Mouse (Mus musculus) neural tube, embryonic 15.5 days (tissue): ENCODE data around the gene Elf5. TPM values are rescaled to one million over a fixed set of nuclear protein-coding genes. Genes with fewer than 3 reads are reported as not detected.

Source experiments
- ATAC-seq: fragments of 200-750 bp; cut with Nextera tagmentation; 2 replicates; pipeline ENCODE4 v1.8.0; 2017; ENCODE audit warnings: mild to moderate bottlenecking, moderate TSS enrichment, moderate library complexity; ENCODE audit not compliant: low FRiP score
- H3K27ac ChIP-seq: fragments of 300-500 bp; sonication (generic); replicated peaks from 2 replicates; pipeline ENCODE4 v1.5.1; 2015; ENCODE audit warnings: mild to moderate bottlenecking, inconsistent platforms
- H3K27me3 ChIP-seq: fragments of 300-500 bp; sonication (generic); replicated peaks from 2 replicates; pipeline ENCODE4 v1.6.1; 2015; ENCODE audit warnings: inconsistent platforms
- H3K36me3 ChIP-seq: fragments of 300-500 bp; sonication (generic); 2 replicates; pipeline ENCODE4 v1.6.1; 2015; ENCODE audit warnings: inconsistent platforms
- H3K4me1 ChIP-seq: fragments of 300-500 bp; sonication (generic); 2 replicates; pipeline ENCODE4 v1.6.1; 2015; ENCODE audit warnings: inconsistent platforms
- H3K4me2 ChIP-seq: fragments of 300-500 bp; sonication (generic); 2 replicates; pipeline ENCODE4 v1.6.1; 2015; ENCODE audit warnings: inconsistent platforms, mild to moderate bottlenecking, moderate library complexity
- H3K4me3 ChIP-seq: fragments of 300-500 bp; sonication (generic); replicated peaks from 2 replicates; pipeline ENCODE4 v1.5.1; 2015; ENCODE audit warnings: mild to moderate bottlenecking, inconsistent platforms
- H3K9ac ChIP-seq: fragments of 300-500 bp; sonication (generic); replicated peaks from 2 replicates; pipeline ENCODE4 v1.6.1; 2015; ENCODE audit warnings: mild to moderate bottlenecking, inconsistent platforms
- H3K9me3 ChIP-seq: fragments of 300-500 bp; sonication (generic); replicated peaks from 2 replicates; pipeline ENCODE4 v1.6.1; 2016; ENCODE audit warnings: inconsistent platforms
- WGBS: fragments of 180-500 bp; shearing (Covaris S2); methylation state at CpG from one replicate; pipeline ENCODE4 v1.1.7; 2015; ENCODE audit warnings: mixed read lengths; 5-methylcytosine and 5-hydroxymethylcytosine counted together
- polyA plus RNA-seq: library from polyadenylated mRNA; unstranded; fragments of >200 nt; fragmentation: Nextera tagmentation; extraction: Ambion mirVana; gene quantifications from 2 replicates; pipeline ENCODE4 v1.2.1, GENCODE M21; 2015

Gene Elf5
- polyA plus RNA-seq, 1 experiment from 2014 or later = not detected

DNA sequence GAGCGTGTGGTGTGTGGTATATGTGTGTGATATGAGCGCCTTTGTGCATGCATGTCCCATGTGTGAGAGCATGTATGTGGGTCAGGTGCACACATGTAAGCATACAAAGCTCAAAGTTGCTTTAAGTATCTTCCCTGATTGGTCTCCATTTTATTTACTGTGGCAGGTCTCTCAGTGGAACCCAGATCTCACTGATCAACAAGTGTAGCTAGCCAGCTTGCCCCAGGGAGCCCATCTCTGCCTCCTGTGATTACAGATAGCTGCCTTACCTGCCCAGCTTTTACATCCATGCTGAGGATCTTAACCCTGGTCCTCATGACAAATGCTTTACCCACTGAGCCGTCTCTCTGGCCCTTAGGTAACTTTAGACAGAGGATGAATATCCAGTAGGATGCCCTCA, 66.8 kb downstream of the Elf5 start:
- no peak overlapping the region for H3K27ac ChIP-seq

DNA sequence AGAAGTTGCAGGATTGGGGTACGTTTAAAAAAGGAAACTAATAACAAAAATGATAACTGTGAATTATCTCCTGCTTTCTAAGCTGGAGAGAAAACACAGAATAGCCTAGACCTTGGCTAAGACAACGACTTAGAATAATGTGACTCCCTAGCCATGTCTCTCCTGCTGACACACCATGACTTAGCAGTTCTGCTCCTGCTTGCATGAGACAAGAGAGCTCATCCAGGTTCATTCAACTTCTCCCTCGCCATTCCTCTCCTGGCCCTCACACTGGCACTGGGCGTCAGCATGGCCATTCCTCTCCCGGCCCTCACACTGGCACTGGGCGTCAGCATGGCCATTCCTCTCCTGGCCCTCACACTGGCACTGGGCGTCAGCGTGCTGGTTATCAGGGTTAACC, 68.8 kb downstream of the Elf5 start:
- no peak overlapping the region for H3K9ac ChIP-seq
- ATAC-seq = no peak
- no peak overlapping the region for H3K27ac ChIP-seq
- no peak overlapping the region for H3K4me3 ChIP-seq
- WGBS = 92% methylated on average over 8 of the region's 8 CpGs
- no peak overlapping the region for H3K4me2 ChIP-seq
- no peaks in the 10 kb centered on the region for H3K9me3 ChIP-seq
- no peaks in the 10 kb centered on the region for H3K27me3 ChIP-seq
- H3K36me3 ChIP-seq = peaks cover 6% of the 10 kb centered on the region; the same call in 1 of the 2 replicates
- peaks cover 20% of the 10 kb centered on the region for H3K4me1 ChIP-seq

More for the DNA sequence above, 66.8 kb downstream of the Elf5 start:
- Histone ChIP-seq H3K36me3 (peaks cover 21% of the 10 kb centered on the region), H3K4me2 (no peak overlapping the region), H3K4me1 (peaks cover 7% of the 10 kb centered on the region), H3K9ac (no peak overlapping the region), H3K4me3 (no peak overlapping the region), H3K9me3 (no peaks in the 10 kb centered on the region), H3K27me3 (no peaks in the 10 kb centered on the region)
- 95% methylated on average over 3 of the region's 3 CpGs for WGBS
- no peak for ATAC-seq

DNA sequence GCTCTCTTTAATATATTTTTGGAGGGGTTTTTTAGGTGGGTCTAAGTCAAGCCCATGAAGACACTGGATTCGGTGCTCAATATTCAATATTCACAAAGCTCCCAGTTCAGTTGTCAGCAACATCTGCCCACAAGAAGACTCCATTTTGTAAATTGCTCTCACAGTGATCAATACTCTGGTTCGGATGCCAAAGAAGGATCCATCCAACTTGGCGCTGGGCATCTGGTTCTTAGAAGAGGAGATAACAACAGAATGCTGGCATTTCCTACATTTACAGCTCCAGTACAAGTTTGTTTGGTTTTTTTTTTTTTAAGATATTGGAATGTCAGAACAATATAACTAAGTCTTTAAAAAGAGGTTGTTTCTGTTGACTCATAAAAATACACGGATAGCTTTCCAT, 69.4 kb downstream of the Elf5 start:
- no peaks in the 10 kb centered on the region for H3K36me3 ChIP-seq
- H3K9me3 ChIP-seq = no peaks in the 10 kb centered on the region
- ATAC-seq = no peak
- 94% methylated on average over 4 of the region's 4 CpGs for whole genome bisulfite sequencing
- peaks cover 23% of the 10 kb centered on the region for H3K4me1 ChIP-seq
- no peak overlapping the region for H3K4me3 ChIP-seq
- no peaks in the 10 kb centered on the region for H3K27me3 ChIP-seq
- H3K4me2 ChIP-seq = no peak overlapping the region
- H3K9ac ChIP-seq = no peak overlapping the region
- H3K27ac ChIP-seq = no peak overlapping the region

DNA sequence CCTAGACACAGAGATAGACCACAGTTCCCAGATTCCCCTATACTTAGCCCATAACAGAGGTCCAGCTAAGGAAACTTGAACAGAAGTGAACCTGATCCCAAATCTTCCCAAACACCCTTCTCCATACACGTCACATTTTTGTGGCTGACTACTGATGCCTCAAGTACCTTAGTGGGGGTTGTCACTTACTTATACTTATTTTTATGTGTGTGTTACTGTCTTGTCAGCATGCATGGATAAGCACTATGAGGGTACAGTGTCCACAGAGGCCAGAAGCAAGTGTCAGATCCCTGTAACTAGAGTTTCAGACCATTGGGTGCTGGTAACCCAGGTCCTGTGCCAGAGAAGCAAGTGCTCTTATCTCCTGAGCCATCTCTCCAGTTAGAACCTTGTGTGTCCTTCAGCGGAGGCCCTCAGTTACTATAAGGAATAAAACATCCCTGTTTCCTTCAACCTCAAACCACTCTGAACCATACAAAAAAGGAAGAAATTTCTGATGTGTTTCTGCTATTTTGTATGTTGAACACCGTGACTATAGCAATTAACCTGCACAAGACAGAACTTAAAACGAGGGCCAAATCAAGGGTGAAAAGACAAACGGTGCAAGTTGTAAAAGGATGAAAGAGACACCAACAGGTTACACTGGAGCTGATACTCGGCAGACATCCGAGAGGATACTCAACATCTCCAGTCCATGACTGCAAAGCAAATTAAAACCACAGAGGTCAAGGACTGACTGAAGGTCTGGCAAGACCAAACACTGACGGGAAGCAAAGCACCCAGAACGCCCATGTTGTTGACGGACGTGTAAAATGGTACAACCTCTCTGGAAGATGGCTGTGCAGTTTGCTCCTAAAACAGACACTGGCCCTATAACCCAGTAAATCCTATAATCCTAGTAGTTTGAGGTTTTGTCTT, 70.1 kb downstream of the Elf5 start:
- Histone ChIP-seq H3K36me3 (no peaks in the 10 kb centered on the region), H3K4me3 (no peak overlapping the region), H3K27me3 (no peaks in the 10 kb centered on the region), H3K4me2 (no peak overlapping the region), H3K4me1 (peaks cover 23% of the 10 kb centered on the region), H3K27ac (no peak overlapping the region), H3K9me3 (no peaks in the 10 kb centered on the region), H3K9ac (no peak overlapping the region)
- 86% methylated on average over 11 of the region's 11 CpGs for WGBS
- ATAC-seq = no peak

DNA sequence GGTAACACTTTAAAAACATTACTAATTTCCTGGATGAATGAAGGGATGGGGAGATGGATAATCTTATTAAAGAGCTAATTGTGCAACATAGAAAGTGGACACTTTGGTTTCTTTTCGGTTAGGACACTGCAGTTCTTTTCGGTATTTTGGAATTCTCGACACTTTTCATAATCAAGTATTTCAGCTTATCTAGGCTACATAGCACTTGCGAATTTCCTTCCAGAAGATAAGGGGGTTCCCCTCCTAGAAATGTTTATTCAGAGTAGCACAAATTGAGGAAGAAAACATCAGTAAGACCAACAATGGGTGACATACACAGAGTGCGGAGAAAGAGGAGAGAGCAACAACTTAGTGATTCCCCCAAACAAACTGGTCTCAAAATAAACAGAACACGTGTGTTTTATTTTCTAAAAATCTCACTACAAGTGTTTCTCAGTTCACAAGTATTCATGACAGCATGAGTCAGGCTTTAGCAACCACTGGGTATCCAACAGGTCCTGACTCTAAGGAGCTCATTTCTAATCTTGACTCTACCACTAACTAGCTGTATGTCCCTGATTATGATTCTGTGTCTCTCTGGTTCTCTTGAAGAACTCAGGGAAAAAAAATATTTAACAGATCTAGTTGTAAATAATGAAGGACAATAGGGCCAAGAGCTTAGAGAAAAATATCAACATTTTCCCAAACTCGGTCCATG, 71.9 kb downstream of the Elf5 start:
- Histone ChIP-seq H3K4me1 (peaks cover 23% of the 10 kb centered on the region), H3K36me3 (no peaks in the 10 kb centered on the region), H3K4me3 (peak overlapping the region; percentile 88), H3K4me2 (peak overlapping the region; percentile 79), H3K9ac (peak overlapping the region; percentile 87; the same call in 1 of the 2 replicates), H3K27ac (no peak overlapping the region), H3K27me3 (no peaks in the 10 kb centered on the region), H3K9me3 (no peaks in the 10 kb centered on the region)
- WGBS = 81% methylated on average over 7 of the region's 7 CpGs
- ATAC-seq = no peak

DNA sequence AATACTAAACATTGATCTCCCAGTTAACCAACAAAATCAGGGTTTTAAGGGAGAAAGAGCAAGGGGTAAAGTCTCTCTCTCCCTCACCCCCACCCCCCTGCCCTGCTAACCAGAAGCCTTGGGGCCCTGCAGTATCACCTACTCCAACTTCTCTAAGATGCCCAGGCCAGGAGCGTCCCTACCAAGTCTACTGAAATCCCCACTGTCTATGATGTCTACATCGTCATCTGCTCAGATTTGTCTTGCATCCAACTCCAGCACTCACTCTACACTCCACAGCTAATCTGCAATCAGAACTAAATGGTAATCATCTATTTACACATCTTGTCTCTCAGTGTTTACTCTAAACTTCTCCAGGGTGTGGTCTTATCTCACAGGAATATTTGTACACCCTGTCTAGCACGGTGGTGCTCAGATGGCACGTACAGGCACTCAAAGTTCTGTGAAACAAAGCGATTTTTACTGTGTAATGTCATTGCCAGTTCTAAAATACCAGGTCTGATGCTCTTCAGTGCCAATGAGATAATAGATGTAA, 72.6 kb downstream of the Elf5 start:
- peak overlapping the region; percentile 88 for H3K4me3 ChIP-seq
- H3K27ac ChIP-seq = peak overlapping the region; percentile 95
- WGBS = 29% methylated on average over 5 of the region's 5 CpGs
- H3K9me3 ChIP-seq = no peaks in the 10 kb centered on the region
- ATAC-seq = no peak
- H3K36me3 ChIP-seq = no peaks in the 10 kb centered on the region
- H3K27me3 ChIP-seq = no peaks in the 10 kb centered on the region
- peak overlapping the region; percentile 87 for H3K9ac ChIP-seq
- peak overlapping the region; percentile 79 for H3K4me2 ChIP-seq
- peaks cover 23% of the 10 kb centered on the region for H3K4me1 ChIP-seq

DNA sequence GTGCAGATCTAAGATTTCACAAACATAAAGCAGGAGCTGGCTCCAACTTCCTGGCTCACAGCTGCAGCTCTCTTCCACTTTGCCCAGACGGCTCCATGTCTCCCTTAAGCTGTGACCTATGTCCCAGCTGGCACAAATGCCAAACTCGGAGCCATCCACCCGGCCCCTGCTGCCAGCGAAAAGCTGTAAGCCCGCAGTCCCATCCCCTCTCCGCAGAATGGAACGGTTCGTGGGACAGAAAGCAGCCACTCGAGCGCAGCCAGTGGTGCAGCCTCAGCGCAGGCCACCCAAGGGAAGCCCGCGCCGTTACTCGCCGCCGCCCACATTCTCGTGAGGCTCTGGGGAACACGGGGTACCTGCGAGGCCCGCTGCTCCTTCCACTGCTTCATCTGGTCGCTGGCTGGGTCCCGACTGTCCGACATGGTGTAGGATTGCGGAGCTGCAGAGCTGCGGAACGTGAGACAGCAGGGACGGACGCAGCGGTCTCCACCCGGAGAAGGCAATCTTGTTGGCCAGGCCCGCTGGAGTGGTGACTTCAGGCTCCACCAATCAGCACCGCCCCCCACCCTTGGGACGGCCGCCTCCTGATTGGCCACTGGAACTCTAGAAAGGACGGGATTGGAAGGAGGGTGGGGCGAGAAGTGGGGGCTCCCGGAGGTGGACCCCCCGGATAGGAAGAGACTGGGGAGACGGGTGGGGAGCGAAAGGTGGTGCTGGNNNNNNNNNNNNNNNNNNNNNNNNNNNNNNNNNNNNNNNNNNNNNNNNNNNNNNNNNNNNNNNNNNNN, 73.3 kb downstream of the Elf5 start, which contains the start of gene Cat:
Gene Cat, minus strand, starts transcription at position 544 of the 785 bp plus-strand sequence.
- no peaks in the 10 kb centered on the region for H3K9me3 ChIP-seq
- H3K36me3 ChIP-seq = no peaks in the 10 kb centered on the region
- no peaks in the 10 kb centered on the region for H3K27me3 ChIP-seq
- H3K4me3 ChIP-seq = peak within 1 kb of the TSS; percentile 88
- peak within 1 kb of the TSS; percentile 79 for H3K4me2 ChIP-seq
- H3K4me1 ChIP-seq = peaks cover 23% of the 10 kb centered on the region
- H3K9ac ChIP-seq = peak within 1 kb of the TSS; percentile 87
- WGBS = under 1% methylated on average over 41 of the region's 41 CpGs
- peak within 1 kb of the TSS; percentile 95 for H3K27ac ChIP-seq
- peak; percentile 100 for ATAC-seq

DNA sequence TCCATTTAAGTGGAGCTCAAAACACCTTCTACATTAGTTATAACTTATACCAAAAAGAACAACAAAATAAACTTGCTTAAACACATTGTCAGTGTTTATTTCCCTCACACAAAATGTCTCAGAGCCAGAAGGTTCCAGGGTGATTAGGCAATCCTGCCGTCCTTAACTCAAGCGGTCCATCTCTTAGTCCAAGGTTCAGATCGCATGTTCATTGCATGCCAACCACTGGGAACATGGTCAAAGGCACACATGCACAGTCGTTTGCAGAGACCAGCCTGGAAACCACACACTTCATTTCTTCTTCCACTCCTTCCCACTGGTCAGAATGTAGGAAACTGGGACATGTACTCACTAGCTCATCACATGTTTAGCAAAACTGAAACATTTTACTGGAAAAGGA, 81.0 kb downstream of the Elf5 start:
- no peak overlapping the region for H3K4me2 ChIP-seq

DNA sequence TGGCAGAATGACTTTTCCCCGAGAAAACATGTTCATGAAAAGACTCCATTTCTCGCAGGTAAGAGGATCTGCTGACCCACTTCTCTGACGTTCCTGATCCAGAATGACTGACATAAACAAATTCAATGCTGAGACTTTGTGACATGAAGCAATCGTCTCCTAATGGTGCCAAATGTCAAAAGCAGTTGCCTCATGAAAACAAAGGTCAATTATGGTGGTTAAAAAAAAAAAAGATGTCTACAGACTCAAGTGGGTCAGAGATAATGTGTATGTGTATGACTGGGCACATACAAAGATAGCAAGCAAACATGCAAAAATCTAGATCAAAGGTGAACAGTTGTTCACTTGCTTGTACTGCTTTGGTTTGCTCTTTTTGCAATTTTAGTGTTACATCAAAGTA, 82.3 kb downstream of the Elf5 start:
- no peak for ATAC-seq
- Histone ChIP-seq H3K27me3 (no peaks in the 10 kb centered on the region), H3K9ac (no peak overlapping the region), H3K4me3 (no peak overlapping the region), H3K27ac (no peak overlapping the region), H3K4me2 (no peak overlapping the region), H3K4me1 (no peaks in the 10 kb centered on the region), H3K36me3 (no peaks in the 10 kb centered on the region), H3K9me3 (no peaks in the 10 kb centered on the region)
- 70% methylated on average over 4 of the region's 4 CpGs for WGBS

More for the DNA sequence above, 81.0 kb downstream of the Elf5 start:
- H3K4me3 ChIP-seq = no peak overlapping the region
- 88% methylated on average over 4 of the region's 4 CpGs for WGBS
- H3K27ac ChIP-seq = no peak overlapping the region
- ATAC-seq = no peak
- H3K9me3 ChIP-seq = no peaks in the 10 kb centered on the region
- no peak overlapping the region for H3K9ac ChIP-seq
- no peaks in the 10 kb centered on the region for H3K36me3 ChIP-seq
- no peaks in the 10 kb centered on the region for H3K27me3 ChIP-seq
- H3K4me1 ChIP-seq = no peaks in the 10 kb centered on the region

DNA sequence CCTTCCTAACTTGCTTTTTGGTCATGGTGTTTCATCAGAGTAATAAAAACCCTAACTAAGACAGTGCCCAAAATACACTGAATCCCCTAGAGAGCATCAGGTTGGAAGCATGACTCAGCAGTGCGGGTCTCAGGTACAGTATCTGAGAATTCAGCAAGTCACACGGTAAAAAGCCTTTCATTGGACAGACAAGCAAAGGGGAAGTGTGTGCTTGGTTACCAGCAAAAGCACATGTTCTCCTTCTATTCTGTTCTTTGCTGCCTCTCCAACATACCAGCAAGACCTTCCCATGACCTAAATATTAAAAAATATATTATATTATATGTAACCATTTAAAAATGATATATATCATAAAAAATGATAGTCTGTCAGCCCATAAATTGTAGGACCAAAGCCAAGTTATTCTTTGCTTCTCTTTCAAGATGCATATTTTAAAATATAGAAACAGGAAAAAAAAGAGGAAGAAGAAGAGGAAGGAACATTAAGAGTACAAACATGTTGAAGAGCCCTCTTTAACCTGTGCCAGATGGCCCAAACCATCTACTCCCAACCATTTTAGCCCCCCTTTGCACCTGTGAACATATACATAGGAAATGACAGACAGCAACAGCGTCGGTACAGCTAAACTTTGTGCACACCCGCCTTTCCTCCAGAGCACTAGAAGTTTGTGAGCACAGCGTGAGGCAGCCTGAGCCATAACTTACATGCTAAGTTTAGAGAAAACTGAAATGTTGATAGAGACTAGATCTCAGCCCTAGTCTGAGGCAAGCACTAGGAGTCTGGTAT, 84.3 kb downstream of the Elf5 start:
- Histone ChIP-seq H3K4me1 (no peaks in the 10 kb centered on the region), H3K27ac (no peak overlapping the region), H3K36me3 (no peaks in the 10 kb centered on the region), H3K9ac (no peak overlapping the region), H3K4me3 (no peak overlapping the region), H3K4me2 (no peak overlapping the region), H3K27me3 (no peaks in the 10 kb centered on the region), H3K9me3 (no peaks in the 10 kb centered on the region)
- 89% methylated on average over 6 of the region's 6 CpGs for WGBS
- no peak for ATAC-seq
